Mouse (Mus musculus) small intestine, adult 2 months (tissue): ENCODE measurements around the gene Mnat1.

Experiments used
- CTCF ChIP-seq: fragments of 200-500 bp; IDR thresholded peaks from 2 replicates; pipeline ENCODE4 v1.5.1; 2012; ENCODE audit warnings: low read depth, mild to moderate bottlenecking, control low read depth, inconsistent platforms, low read length, moderate library complexity, mixed read lengths; ENCODE audit not compliant: insufficient replicate concordance, insufficient read length; ENCODE audit errors: extremely low read depth
- POLR2A ChIP-seq: fragments of 200-500 bp; IDR thresholded peaks from 2 replicates; pipeline ENCODE4 v1.6.1; 2012; ENCODE audit warnings: low read depth, mild to moderate bottlenecking, control low read depth, inconsistent platforms, low read length, moderate library complexity

- TF ChIP-seq POLR2A, result no peak
- no peak for TF ChIP-seq CTCF
These were observed 85.6 kb downstream of the Mnat1 start for GRCm38 (mm10) chr12:73209117-73209516.
